Mouse (Mus musculus): ENCODE measurements around the gene Hist1h3c. TPM values are rescaled to one million over a fixed set of nuclear protein-coding genes. Genes with fewer than 3 reads are reported as not detected.
"Not testable (repeated sequence)": the region's sequence is repeated elsewhere in the genome, so short reads cannot be mapped to it uniquely, and the experiment has no call there.

Gene Hist1h3c
- polyA plus RNA-seq (2016; fragmentation: Nextera tagmentation; extraction: Ambion mirVana) = 9.6 TPM in 2 replicates

GRCm38 (mm10) chr13:23745381-23746161 is at the start of gene Hist1h3c:
Gene Hist1h3c, minus strand, starts transcription at chr13:23745602.
- Histone ChIP-seq H3K4me3 (peak within 1 kb of the TSS; percentile 59), H3K4me1 (peaks cover 25% of the 10 kb centered on the region), H3K27ac (peak within 1 kb of the TSS; percentile 98), H3K27me3 (ENCODE audit: low read depth, poor library complexity, severe bottlenecking) (no peaks in the 10 kb centered on the region), H3K9me3 (replicated peaks) (no peaks in the 10 kb centered on the region), H3K36me3 (no peaks in the 10 kb centered on the region)
- WGBS = 1% methylated on average over 28 of the region's 28 CpGs
- peak; percentile 76 for DNase-seq (ENCODE audit: low spot score)

- 48% methylated on average over 2 of the region's 2 CpGs for WGBS
- no peak overlapping the region for H3K4me3 ChIP-seq
- peak; percentile 40 for DNase-seq (ENCODE audit: low spot score)
Observed at GRCm38 (mm10) chr13:23792520-23792919, 47.1 kb upstream of the Hist1h3c start.

GRCm38 (mm10) chr13:23779025-23779424 is 33.6 kb upstream of the Hist1h3c start:
- no peak overlapping the region for H3K4me3 ChIP-seq
- H3K4me1 ChIP-seq = no peaks in the 10 kb centered on the region
- no peaks in the 10 kb centered on the region for H3K27me3 ChIP-seq (ENCODE audit: low read depth, poor library complexity, severe bottlenecking)
- H3K27ac ChIP-seq = no peak overlapping the region
- DNase-seq (ENCODE audit: low spot score) = no peak
- H3K36me3 ChIP-seq = no peaks in the 10 kb centered on the region
- WGBS = 78% methylated on average over 4 of the region's 4 CpGs
- H3K9me3 ChIP-seq (replicated peaks) = no peaks in the 10 kb centered on the region

More at GRCm38 (mm10) chr13:23792520-23792919, 47.1 kb upstream of the Hist1h3c start:
- H3K27me3 ChIP-seq (ENCODE audit: low read depth, poor library complexity, severe bottlenecking) = no peaks in the 10 kb centered on the region
- H3K36me3 ChIP-seq = no peaks in the 10 kb centered on the region
- H3K9me3 ChIP-seq (replicated peaks) = no peaks in the 10 kb centered on the region
- peaks cover 3% of the 10 kb centered on the region; the same call in 1 of the 2 replicates for H3K4me1 ChIP-seq
- H3K27ac ChIP-seq = no peak overlapping the region

GRCm38 (mm10) chr13:23778339-23778738 is 32.9 kb upstream of the Hist1h3c start:
- H3K4me3 ChIP-seq = no peak overlapping the region
- no peaks in the 10 kb centered on the region for H3K4me1 ChIP-seq
- WGBS = 99% methylated on average over 7 of the region's 7 CpGs
- DNase-seq (ENCODE audit: low spot score) = no peak
- no peaks in the 10 kb centered on the region for H3K36me3 ChIP-seq
- no peaks in the 10 kb centered on the region for H3K9me3 ChIP-seq (replicated peaks)
- no peak overlapping the region for H3K27ac ChIP-seq
- no peaks in the 10 kb centered on the region for H3K27me3 ChIP-seq (ENCODE audit: low read depth, poor library complexity, severe bottlenecking)

- WGBS = 24% methylated on average over 21 of the region's 21 CpGs
- Histone ChIP-seq H3K27ac (peak overlapping the region; percentile 50; the same call in 1 of the 2 replicates), H3K9me3 (replicated peaks) (no peaks in the 10 kb centered on the region), H3K36me3 (no peaks in the 10 kb centered on the region), H3K4me1 (peaks cover 12% of the 10 kb centered on the region), H3K4me3 (peak overlapping the region; percentile 26), H3K27me3 (ENCODE audit: low read depth, poor library complexity, severe bottlenecking) (no peaks in the 10 kb centered on the region)
- peak; percentile 69 for DNase-seq (ENCODE audit: low spot score)
Observed at GRCm38 (mm10) chr13:23772561-23773313, 27.3 kb upstream of the Hist1h3c start.

- not testable (repeated sequence) for H3K27me3 ChIP-seq (ENCODE audit: low read depth, poor library complexity, severe bottlenecking); H3K27ac ChIP-seq; DNase-seq (ENCODE audit: low spot score); H3K4me3 ChIP-seq; H3K9me3 ChIP-seq (replicated peaks); H3K36me3 ChIP-seq
- WGBS = 85% methylated on average over 2 of the region's 2 CpGs
- H3K4me1 ChIP-seq = peaks cover 17% of the 10 kb centered on the region
Observed at GRCm38 (mm10) chr13:23769613-23770012, 24.2 kb upstream of the Hist1h3c start, which contains the start of gene Trim38. Gene Trim38, plus strand, starts transcription at chr13:23769913.

GRCm38 (mm10) chr13:23768834-23769397 is 23.5 kb upstream of the Hist1h3c start:
- H3K27me3 ChIP-seq (ENCODE audit: low read depth, poor library complexity, severe bottlenecking) = no peaks in the 10 kb centered on the region
- no peaks in the 10 kb centered on the region for H3K36me3 ChIP-seq
- H3K4me3 ChIP-seq = no peak overlapping the region
- H3K27ac ChIP-seq = no peak overlapping the region
- WGBS = 67% methylated on average over 5 of the region's 5 CpGs
- H3K4me1 ChIP-seq = peaks cover 24% of the 10 kb centered on the region
- H3K9me3 ChIP-seq (replicated peaks) = no peaks in the 10 kb centered on the region
- DNase-seq (ENCODE audit: low spot score) = no peak

- Histone ChIP-seq H3K27ac (no peak overlapping the region), H3K36me3 (no peaks in the 10 kb centered on the region), H3K27me3 (ENCODE audit: low read depth, poor library complexity, severe bottlenecking) (no peaks in the 10 kb centered on the region), H3K9me3 (replicated peaks) (no peaks in the 10 kb centered on the region), H3K4me3 (no peak overlapping the region), H3K4me1 (peaks cover 27% of the 10 kb centered on the region)
- DNase-seq (ENCODE audit: low spot score) = no peak
Observed at GRCm38 (mm10) chr13:23766772-23767171, 21.4 kb upstream of the Hist1h3c start.

GRCm38 (mm10) chr13:23765172-23765513 is 19.7 kb upstream of the Hist1h3c start:
- Histone ChIP-seq H3K36me3 (no peaks in the 10 kb centered on the region), H3K9me3 (replicated peaks) (no peaks in the 10 kb centered on the region), H3K27me3 (ENCODE audit: low read depth, poor library complexity, severe bottlenecking) (no peaks in the 10 kb centered on the region), H3K4me3 (peak overlapping the region; percentile 59), H3K27ac (0 out of 2 replicates have a peak overlapping the region, but pooled peaks have one; percentile 92), H3K4me1 (peaks cover 28% of the 10 kb centered on the region)
- 74% methylated on average over 1 of the region's 1 CpGs for WGBS
- no peak for DNase-seq (ENCODE audit: low spot score)

GRCm38 (mm10) chr13:23764324-23765171 is 19.1 kb upstream of the Hist1h3c start:
- peak; percentile 67 for DNase-seq (ENCODE audit: low spot score)
- WGBS = 38% methylated on average over 12 of the region's 12 CpGs
- no peaks in the 10 kb centered on the region for H3K36me3 ChIP-seq
- H3K27ac ChIP-seq = peak overlapping the region; percentile 92
- H3K9me3 ChIP-seq (replicated peaks) = no peaks in the 10 kb centered on the region
- no peaks in the 10 kb centered on the region for H3K27me3 ChIP-seq (ENCODE audit: low read depth, poor library complexity, severe bottlenecking)
- peak overlapping the region; percentile 59 for H3K4me3 ChIP-seq
- H3K4me1 ChIP-seq = peaks cover 31% of the 10 kb centered on the region

- no peaks in the 10 kb centered on the region for H3K36me3 ChIP-seq
- H3K4me1 ChIP-seq = peaks cover 31% of the 10 kb centered on the region
- peak; percentile 91 for DNase-seq (ENCODE audit: low spot score)
- no peaks in the 10 kb centered on the region for H3K27me3 ChIP-seq (ENCODE audit: low read depth, poor library complexity, severe bottlenecking)
- H3K27ac ChIP-seq = peak within 1 kb of the TSS; percentile 92
- H3K9me3 ChIP-seq (replicated peaks) = no peaks in the 10 kb centered on the region
- peak within 1 kb of the TSS; percentile 59 for H3K4me3 ChIP-seq
- 4% methylated on average over 34 of the region's 34 CpGs for WGBS
Observed at GRCm38 (mm10) chr13:23763586-23764323, 18.4 kb upstream of the Hist1h3c start, which contains the start of gene Hist1h1a. Gene Hist1h1a, plus strand, starts transcription at chr13:23763666.

- Histone ChIP-seq H3K36me3 (no peaks in the 10 kb centered on the region), H3K9me3 (replicated peaks) (no peaks in the 10 kb centered on the region), H3K4me1 (peaks cover 31% of the 10 kb centered on the region), H3K27ac (peak overlapping the region; percentile 92), H3K27me3 (ENCODE audit: low read depth, poor library complexity, severe bottlenecking) (no peaks in the 10 kb centered on the region), H3K4me3 (peak overlapping the region; percentile 59)
- WGBS = 1% methylated on average over 10 of the region's 10 CpGs
- DNase-seq (ENCODE audit: low spot score) = no peak
Observed at GRCm38 (mm10) chr13:23763242-23763585, 17.8 kb upstream of the Hist1h3c start.
